Mouse (Mus musculus) testis, adult 2 months (tissue): ENCODE data around the gene Mdga1. TPM values are rescaled to one million over a fixed set of nuclear protein-coding genes. Genes with fewer than 3 reads are reported as not detected.
A peak's percentile ranks its signal among the peaks of the same experiment; 100 is the strongest.

Experiments
- H3K27ac ChIP-seq: fragments of 200-500 bp; 2 replicates; pipeline ENCODE4 v1.5.1; 2012; ENCODE audit warnings: low read depth, low read length; ENCODE audit not compliant: control insufficient read depth, insufficient read depth
- H3K27me3 ChIP-seq: fragments of 200-500 bp; 2 replicates; pipeline ENCODE4 v1.6.1; 2012; ENCODE audit warnings: mild to moderate bottlenecking, low read length, moderate library complexity; ENCODE audit not compliant: control insufficient read depth, insufficient read depth
- H3K36me3 ChIP-seq: fragments of 200-500 bp; 2 replicates; pipeline ENCODE4 v1.6.1; 2012; ENCODE audit warnings: mild to moderate bottlenecking, low read length; ENCODE audit not compliant: control insufficient read depth, insufficient read depth
- H3K4me1 ChIP-seq: fragments of 200-500 bp; 2 replicates; pipeline ENCODE4 v1.6.1; 2012; ENCODE audit warnings: low read length; ENCODE audit not compliant: control insufficient read depth, insufficient read depth
- H3K4me3 ChIP-seq: fragments of 200-500 bp; 2 replicates; pipeline ENCODE4 v1.5.1; 2012; ENCODE audit warnings: low read depth, mild to moderate bottlenecking, low read length, moderate library complexity, mixed read lengths; ENCODE audit not compliant: control insufficient read depth
- CTCF ChIP-seq: fragments of 200-500 bp; IDR thresholded peaks from 2 replicates; pipeline ENCODE4 v1.5.1; 2012; ENCODE audit warnings: low read depth, mild to moderate bottlenecking, inconsistent platforms, low read length, moderate library complexity; ENCODE audit not compliant: control insufficient read depth, insufficient read depth, insufficient replicate concordance
- POLR2A ChIP-seq: fragments of 200-500 bp; IDR thresholded peaks from 2 replicates; pipeline ENCODE4 v1.6.1; 2012; ENCODE audit warnings: low read depth, mild to moderate bottlenecking, inconsistent platforms, low read length, moderate library complexity; ENCODE audit not compliant: control insufficient read depth
- polyA plus RNA-seq: library from polyadenylated mRNA; depleted of rRNA; stranded (reverse); fragments of >200 nt; gene quantifications from 2 replicates; pipeline ENCODE4 v1.2.3, GENCODE M21; 2012

Gene Mdga1
- polyA plus RNA-seq, 1 experiment, result 0.42 TPM

DNA sequence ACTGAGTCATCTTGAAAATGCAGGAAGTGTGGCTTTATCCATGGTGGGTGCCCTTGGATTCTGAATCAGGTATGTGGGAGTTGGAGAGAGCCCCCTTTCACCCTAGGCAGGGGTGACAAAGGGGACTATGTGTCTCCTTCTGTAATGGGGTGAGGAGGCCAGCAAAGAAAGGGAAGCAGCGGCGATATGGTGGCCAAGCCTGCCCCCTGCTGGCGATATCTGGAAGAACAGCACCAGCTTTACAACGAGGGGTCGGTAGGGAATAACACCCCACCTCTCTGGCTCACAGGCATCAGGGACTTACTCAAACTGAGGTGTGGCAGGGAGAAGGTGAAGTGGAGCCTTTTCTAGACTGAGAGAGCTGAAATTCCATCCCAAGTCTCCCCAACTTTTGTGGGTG, 87.0 kb downstream of the Mdga1 start:
- peaks cover 6% of the 10 kb centered on the region for H3K27me3 ChIP-seq
- H3K27ac ChIP-seq, result no peak overlapping the region
- TF ChIP-seq CTCF, result peak; percentile 98
- no peak for TF ChIP-seq POLR2A
- no peak overlapping the region for H3K4me3 ChIP-seq
- no peaks in the 10 kb centered on the region for H3K36me3 ChIP-seq
- peaks cover 6% of the 10 kb centered on the region for H3K4me1 ChIP-seq

DNA sequence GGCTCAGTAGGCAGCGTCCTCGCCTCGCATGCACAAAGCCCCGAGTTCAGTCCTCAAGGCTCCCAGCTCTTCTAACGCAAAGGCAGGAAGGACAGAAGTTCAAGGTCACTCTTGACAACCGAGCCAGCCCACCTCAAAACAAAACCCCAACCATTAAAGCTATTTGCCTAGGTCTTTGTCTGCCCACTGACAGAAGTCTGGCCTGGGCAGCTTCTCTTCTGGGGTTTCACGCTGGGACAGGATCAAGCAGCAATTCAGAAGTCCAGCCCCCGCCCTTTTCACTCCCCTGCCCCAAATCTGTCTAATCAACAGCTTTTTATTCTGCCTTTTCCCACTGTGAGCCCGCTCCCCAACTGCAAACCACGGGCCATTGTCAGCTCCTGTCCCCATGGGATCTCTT, 89.6 kb downstream of the Mdga1 start:
- no peaks in the 10 kb centered on the region for H3K27me3 ChIP-seq
- no peaks in the 10 kb centered on the region for H3K4me1 ChIP-seq
- TF ChIP-seq POLR2A, result no peak
- no peak for TF ChIP-seq CTCF
- no peak overlapping the region for H3K27ac ChIP-seq
- no peaks in the 10 kb centered on the region for H3K36me3 ChIP-seq
- H3K4me3 ChIP-seq, result no peak overlapping the region

DNA sequence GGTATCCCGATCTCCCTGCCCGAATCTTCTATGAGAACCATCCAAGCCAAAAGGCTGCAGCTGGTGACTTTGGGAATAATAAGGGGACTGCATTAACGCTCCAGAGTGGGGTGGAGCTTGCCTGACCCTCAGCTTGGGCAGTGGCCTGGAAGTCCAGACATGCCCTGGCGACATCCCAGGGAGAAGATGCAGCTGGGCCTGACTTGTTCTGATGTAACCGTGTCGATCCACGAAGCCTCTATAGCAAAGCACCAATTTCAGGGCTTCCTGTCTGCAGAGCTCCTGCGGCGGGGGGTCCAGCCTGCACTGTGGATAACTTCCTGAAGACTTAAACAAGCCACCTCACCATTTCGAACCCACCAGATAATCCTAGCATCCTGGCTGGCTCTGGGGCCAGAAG, 90.9 kb downstream of the Mdga1 start:
- no peak overlapping the region for H3K27ac ChIP-seq
- no peaks in the 10 kb centered on the region; the same call in 1 of the 2 replicates for H3K4me1 ChIP-seq
- H3K27me3 ChIP-seq, result no peaks in the 10 kb centered on the region
- no peak for TF ChIP-seq CTCF
- TF ChIP-seq POLR2A, result no peak
- no peaks in the 10 kb centered on the region for H3K36me3 ChIP-seq
- H3K4me3 ChIP-seq, result no peak overlapping the region

DNA sequence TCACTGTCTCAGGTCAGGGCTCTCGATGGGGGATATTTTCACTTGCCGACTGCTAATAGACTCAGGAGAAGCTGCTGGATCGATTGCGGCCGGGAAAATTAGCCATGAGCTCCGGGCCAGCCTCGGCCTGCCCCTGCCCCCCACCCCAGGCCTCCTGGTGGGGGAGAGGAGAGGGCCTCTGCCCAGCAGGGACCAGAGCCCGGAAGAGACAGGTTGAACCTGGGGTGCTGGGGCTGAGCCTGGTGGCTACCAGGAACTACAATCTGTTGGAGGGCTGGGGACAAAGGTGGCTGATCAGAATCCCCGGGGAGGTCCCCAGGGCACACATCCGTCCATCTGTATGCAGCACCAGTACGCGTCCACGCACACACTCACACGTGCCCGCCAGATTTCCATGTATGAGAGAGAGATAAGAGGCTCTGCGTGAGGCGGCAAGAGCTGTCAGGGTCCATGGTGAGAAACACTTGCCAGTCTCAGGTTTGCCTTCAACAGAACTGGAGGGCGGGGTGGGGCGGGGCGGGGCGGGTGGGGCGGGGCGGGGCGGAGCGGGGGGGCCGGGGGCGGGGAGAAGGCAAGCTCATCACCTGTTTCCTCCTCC, 95.7 kb downstream of the Mdga1 start:
- Histone ChIP-seq H3K27ac (no peak overlapping the region), H3K36me3 (no peaks in the 10 kb centered on the region), H3K27me3 (no peaks in the 10 kb centered on the region), H3K4me1 (peaks cover 9% of the 10 kb centered on the region), H3K4me3 (no peak overlapping the region)
- TF ChIP-seq CTCF (no peak), POLR2A (no peak)

GRCm38 (mm10) chr17:29873580-29874015, 96.3 kb downstream of the Mdga1 start:
- Histone ChIP-seq H3K27me3 (no peaks in the 10 kb centered on the region), H3K27ac (no peak overlapping the region), H3K4me1 (peaks cover 9% of the 10 kb centered on the region), H3K4me3 (no peak overlapping the region), H3K36me3 (no peaks in the 10 kb centered on the region)
- TF ChIP-seq POLR2A (no peak), CTCF (no peak)

DNA sequence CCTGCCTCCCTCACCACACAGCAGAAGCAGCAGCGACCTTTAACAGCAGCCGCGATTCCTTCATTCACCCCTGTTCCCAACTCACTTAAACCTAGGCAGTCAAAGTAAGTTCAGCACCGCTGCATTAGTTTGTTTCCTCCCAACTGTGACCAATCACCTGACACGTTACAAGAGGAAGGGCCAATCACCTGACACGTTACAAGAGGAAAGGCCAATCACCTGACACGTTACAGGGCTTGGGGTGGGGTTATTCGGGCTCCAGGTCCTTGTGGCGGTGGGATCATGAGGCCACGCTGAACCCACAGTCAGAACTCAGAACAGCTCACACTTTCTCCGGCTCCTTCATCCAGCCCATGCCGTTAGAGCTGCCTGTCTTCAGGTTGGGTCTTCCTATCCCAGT, 99.6 kb downstream of the Mdga1 start:
- H3K27ac ChIP-seq, result no peak overlapping the region
- H3K4me1 ChIP-seq, result peaks cover 9% of the 10 kb centered on the region
- no peaks in the 10 kb centered on the region for H3K27me3 ChIP-seq
- TF ChIP-seq CTCF, result no peak
- no peak for TF ChIP-seq POLR2A
- no peaks in the 10 kb centered on the region for H3K36me3 ChIP-seq
- peak overlapping the region; percentile 8 for H3K4me3 ChIP-seq

- TF ChIP-seq POLR2A (no peak), CTCF (no peak)
- H3K27ac ChIP-seq, result no peak overlapping the region
Observed at GRCm38 (mm10) chr17:29865914-29866313, 104.0 kb downstream of the Mdga1 start.

More at GRCm38 (mm10) chr17:29865914-29866313, 104.0 kb downstream of the Mdga1 start:
- Histone ChIP-seq H3K4me3 (no peak overlapping the region), H3K36me3 (no peaks in the 10 kb centered on the region), H3K27me3 (no peaks in the 10 kb centered on the region), H3K4me1 (peaks cover 8% of the 10 kb centered on the region)
